Mouse (Mus musculus) kidney, adult 18-20 months (tissue): ENCODE measurements around the gene Ccar1.
"Not testable (repeated sequence)": the region's sequence is repeated elsewhere in the genome, so short reads cannot be mapped to it uniquely, and the experiment has no call there.

ENCODE experiments used
- DNase-seq: peaks from one replicate; pipeline ENCODE4 v3.0.0; 2021

Gene Ccar1

DNA sequence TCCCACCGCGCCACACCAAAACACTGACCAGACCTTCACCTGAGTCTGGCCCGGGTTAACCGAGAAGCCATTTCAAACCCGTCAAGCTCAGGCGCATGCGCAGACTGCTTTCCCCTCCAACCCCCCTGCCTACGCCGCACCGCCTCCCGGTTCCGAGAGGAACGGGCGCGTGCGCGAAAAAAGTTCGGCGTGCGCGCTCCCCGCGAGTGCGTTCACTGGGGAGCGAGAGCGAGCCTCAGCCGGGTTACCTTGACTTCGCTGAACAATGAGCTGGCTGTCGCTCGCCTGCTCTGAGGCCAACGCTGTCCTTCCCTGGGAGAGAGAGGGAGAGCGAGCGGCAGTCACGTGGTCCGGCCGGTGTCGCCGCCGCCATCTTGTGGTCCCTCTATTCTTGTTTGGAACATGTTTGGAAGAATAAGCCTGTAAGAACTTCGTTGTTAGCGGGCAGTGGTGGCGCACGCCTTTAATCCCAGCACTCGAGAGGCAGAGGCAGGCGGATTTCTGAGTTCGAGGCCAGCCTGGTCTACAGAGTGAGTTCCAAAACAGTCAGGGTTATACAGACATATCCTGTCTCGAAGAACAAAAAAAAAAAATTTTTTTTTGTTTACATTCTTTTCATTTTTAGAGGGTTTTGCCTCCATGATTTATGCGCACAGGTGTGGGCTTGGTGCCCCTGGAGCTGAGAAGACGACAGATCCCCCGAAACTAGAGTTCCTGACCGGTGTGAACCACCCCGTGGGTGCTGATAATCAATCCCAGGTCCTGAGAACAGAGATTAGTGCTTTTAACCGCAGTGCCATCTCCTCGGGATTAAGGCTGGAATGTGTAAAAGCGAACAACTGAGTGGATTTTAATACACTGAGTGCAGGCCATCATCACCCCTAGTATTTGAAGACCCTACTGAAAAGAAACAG is at the start of gene Ccar1:
Gene Ccar1, minus strand, starts transcription at position 110 of the 914 bp plus-strand sequence.
- DNase-seq = peak; percentile 99

DNA sequence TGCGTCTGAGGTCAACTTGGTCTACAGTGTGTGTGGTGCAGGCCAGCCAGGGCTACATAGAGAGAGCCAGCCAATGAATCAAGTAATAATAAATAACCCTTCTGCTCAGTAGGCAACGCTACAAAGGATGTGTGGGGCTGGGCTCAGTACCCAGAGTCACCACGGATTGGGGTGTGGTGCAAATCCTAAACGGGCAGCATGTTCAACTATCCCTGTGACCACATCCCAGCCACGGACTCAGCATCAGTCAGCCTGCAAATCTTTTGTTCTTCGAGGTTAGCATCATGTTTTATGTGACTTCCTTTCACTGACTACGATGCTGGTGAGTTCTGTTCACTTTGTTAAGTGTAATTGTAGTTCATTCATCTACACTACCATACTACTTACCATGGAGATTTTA is 48.6 kb upstream of the Ccar1 start:
- no peak for DNase-seq

DNA sequence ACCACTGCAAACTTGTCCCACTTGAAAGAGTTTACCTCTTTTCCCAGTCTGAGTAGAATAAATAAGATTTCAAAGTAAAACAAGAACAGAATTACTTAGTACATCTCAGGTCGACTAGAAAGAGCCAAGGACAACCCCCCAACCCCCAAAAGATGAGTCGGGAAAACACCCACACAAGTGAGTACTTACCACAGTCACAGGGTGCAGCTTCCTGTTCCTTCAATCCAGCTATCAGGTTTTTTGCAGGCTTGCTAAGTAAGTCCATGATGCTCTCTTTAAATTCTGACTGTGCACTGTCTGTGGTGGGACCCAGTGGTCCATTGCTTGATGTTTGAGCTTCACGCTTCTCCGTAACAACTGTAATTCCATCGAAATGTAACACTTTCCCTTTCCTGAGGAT is 45.9 kb upstream of the Ccar1 start:
- DNase-seq = no peak

DNA sequence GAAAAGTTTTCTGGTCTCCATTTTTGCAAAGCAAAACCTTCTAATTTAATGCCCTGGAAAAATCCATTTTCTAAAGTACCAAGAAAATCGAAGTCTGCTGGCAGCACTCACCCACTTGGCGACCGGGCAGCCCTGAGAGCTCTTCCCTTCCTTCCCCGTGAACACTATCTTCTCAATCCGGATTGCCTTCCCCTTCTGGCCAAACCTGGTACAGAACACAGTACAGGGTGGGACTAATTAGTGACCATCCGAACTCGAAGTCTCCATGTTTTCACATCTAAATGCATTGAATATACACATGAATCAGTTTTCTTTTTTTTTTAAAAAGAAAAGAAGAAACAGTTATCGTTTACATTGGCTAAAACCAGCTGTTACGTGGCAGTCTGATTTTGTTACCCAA is 40.7 kb upstream of the Ccar1 start:
- no peak for DNase-seq

DNA sequence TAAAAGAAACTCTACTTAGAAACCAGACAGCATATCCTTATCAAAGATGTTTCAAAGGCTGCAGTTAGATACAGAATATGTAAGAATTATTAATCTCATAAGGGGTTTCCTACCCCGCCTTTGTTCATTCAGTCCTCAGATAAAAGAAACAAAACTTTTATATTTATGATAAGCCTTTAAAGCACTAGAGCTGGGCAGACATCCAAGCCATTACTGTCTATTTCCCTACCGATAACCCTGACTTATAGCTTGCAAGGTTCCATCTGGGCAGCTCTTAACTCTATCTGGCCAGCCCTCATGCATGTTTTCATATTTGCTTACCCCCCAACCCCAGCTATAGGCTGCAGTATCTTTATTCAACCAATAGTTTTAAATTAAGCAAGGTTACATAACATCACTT is 39.5 kb upstream of the Ccar1 start:
- DNase-seq = no peak

DNA sequence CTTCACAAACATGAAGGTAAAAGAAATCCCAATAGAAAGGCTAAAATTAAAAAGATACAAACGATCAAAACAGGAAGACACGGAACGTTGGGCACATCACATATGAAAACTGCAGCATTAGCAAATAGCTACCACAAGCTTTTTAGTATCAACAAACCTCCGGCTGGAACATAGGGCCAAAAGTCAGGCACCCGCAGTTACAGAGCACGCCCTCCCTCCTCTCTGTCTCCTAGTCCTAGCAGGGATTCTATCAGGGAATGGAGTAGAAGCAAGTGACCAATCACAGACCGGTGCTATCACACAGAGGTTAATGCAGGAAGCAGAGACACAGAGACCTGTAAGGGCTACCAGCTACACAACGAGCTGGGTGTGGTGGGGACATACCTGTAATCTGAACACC is 32.4 kb upstream of the Ccar1 start:
- peak; percentile 59 for DNase-seq

DNA sequence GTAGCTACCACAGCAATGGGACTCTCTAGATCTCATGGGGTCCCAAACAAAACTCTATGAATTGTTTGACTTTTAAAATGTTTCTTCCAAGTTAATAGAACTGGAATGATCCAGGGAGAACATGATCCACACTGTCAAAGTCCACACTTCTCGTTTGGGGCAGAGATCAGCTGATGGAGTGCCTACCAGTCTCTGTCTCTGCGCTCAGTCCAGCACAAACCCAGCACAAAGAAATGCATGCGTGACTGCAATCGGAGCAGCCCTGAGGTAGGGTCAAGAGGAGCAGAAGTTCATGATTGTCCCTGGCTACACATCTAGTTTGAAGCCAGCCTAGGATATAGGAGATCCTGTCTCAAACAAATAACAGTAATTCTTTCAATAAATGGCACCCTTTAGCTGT is 31.3 kb upstream of the Ccar1 start:
- DNase-seq = peak; percentile 28

DNA sequence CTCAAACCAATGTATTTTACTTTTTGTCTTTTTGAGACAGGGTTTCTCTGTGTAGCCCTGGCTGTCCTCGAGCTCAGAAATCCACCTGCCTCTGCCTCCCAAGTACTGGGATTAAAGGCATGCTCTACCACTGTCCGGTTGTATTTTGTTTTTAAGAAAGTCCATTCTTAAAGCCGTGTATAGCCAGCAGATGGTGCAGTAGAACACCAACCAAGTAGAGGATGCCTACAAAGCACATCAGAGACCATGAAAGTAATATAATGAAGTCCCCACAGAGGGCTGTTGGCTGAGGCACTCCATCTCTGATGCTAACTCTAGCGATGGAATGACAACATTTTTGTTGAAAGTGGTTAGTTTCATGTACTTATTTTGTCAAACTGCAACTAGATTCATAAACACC is 17.9 kb upstream of the Ccar1 start:
- no peak for DNase-seq

DNA sequence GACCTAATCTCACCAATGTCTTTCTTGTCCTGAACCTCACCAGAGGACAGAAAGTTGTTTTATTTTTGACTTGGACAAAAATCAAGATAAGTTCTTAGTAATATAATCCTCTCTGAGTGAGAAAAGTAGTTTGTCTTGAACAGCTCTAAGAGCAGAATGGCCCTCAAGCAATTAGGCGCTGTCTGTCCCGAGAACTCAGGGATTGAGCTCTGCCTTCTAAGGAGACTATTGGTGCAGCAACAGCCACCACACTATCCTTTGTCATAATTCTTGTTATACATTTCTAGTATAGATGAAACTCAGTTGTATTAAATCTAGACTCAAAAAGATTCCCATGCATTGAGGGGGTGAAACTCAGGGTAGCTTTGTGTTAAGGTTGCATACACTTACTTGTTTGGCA is 16.7 kb upstream of the Ccar1 start:
- no peak for DNase-seq

DNA sequence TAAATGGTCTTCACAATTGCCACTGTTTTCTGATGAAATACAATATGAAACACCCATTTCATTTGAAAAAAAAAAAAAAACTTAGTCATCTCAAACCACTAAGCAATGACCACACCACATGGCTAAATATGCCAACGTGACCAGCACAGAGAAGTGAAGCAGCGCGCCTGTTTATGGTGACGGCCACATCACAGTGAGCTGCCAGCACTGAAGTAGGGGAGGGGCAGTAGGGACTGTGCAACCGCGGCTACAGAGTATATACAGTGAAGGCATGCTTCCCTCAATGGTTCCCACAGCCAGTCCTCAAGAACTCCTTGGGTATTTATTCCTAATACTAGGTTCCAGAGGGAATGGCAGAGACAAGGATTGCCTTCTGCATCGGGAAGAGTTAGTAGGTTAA is 16.2 kb upstream of the Ccar1 start:
- DNase-seq = no peak

DNA sequence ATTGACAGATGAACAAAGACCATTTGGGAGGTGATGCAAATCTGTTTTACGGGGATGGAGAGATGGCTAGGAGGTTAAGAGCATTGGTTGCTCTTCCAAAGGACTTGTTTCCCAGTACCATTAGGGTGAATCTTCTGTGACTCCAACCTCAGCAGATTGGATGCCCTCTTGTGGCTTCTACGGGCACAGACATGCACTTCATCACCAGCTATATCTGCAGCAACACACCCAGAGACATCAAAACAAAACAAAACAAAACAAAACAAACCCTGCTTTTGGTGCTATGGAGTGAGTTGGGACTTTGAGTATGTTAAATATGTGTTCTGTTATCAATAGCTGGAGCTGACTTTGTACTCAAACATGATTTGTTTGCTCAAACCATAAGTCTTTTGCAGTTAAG is 12.0 kb upstream of the Ccar1 start:
- DNase-seq = no peak

DNA sequence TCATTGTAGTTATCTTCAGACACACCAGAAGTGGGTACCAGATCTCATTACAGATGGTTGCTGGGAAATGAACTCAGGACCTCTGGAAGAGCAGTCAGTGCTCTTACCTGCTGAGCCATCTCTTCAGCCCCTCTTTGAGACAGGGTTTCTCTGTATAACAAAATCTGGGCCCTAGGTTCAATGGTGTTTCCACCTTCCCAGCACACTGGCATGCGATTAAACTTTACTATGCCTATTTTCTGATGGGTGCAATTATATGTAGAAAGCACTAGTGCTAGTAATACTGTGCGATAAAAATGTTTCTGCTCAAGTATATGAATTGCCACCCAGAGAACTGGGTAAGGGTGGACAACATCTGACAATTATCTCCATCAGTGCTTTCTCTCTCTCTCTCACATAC is 11.2 kb upstream of the Ccar1 start:
- no peak for DNase-seq

DNA sequence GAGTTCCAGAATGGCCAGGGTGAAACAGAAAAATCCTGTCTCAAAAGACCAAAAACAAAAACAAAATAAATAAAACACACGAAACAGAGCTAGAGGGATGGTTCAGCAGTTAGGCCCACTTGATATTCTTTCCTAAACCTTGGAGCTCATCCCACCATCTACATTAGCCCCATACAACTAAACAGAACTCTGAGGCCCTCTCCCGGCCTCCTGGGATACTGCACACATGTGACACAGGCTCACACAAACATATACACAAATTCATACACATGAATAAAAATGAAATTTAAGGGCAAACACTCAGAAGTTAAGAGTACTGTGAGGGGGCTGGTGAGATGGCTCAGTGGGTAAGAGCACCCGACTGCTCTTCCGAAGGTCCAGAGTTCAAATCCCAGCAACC is 2.1 kb upstream of the Ccar1 start:
- no peak for DNase-seq

DNA sequence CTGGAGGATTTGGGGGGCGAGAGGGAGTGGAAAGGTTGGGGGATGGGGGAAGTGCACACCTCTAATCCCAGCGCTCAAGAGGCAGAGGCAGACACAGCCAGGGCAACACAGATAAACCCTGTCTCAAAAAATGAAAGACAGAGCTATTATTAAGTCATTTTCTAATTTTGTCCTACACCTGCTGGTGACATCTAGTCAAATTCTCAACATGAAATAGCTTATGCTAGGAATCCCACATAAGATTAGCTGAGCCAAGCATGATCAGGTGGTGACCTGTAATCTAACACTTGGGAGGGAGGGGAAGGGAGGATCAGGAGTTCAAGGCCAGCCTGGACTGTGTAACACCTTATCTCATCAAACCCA is 986 bp upstream of the Ccar1 start:
- no peak for DNase-seq

DNA sequence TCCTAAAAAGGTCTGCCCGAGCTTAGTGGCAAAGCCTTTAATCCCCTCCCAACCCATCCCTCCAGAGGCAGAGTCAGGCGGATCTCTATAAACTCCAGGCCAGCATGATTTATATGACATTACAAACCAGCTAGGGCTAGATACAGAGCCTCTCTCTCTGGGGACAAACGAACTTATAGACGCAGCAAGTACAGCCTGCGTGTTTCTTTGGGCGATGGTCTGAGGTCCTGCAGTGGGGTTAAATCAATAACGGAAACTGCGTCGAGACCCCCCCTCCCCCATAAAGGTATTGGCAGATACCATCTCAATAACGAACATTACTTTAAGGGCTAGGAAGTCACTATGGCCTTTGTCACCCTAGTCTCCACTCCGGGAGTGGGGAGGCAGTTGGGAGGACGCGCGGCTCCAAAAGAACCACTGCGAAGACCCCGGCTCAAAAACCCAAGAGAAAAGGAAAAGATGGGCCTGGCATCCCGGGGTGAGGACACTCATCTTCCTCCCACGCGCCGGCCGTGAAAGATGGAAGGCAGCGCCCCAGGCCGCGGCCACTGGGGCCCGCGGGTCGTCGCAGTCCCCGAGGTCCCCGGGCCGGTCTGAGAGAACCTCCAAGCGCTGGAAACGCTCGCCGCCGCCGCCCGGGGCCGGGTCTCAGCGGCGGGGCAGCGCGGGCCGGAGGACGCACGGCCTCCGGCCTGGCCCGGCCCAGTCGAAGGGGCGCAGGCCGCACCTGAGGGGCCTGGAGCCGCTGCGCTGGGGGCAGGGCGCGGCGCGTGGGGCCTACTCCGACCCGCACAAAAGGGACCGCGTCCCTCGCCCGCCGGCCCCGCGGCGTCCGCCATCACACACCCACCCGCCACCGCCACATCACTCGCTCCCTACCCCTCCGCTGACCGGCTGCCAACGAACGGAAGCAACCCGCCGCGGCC is 572 bp downstream of the Ccar1 start:
- no peak for DNase-seq

DNA sequence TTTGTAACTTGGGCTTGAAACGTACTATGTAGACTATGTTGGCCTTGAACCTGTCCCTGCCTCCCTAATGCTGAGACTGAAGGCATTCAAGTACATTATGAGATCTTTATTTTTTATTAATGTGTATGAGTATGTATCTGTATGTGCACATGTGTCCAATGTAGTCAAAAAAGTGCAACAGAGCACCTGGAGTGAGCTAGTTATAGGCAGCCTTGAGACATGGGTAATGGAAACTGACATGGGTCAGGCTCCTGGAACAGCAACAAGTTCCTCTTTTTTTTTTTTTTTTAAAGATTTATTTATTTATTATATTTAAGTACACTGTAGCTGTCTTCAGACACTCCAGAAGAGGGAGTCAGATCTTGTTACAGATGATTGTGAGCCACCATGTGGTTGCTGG is 10.3 kb downstream of the Ccar1 start:
- not testable (repeated sequence) for DNase-seq

DNA sequence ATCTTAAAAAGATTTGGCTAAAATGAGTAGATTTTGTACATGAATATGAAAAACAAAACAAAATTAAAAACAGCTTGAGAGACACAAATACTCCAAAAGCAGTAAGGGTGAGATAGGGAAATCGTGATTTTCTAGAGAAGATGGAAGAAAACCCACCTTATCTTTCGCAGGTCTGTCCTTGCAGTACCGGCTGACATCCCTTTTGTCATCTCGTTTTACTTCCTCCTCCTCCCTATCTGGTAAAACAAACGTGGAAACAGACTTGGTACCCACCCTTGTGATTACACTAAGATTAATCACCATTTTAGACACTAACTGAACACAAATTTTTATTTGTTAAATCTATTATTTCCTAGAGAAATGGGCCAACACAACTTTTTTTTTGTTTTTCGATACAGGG is 41.3 kb downstream of the Ccar1 start:
- DNase-seq = no peak

DNA sequence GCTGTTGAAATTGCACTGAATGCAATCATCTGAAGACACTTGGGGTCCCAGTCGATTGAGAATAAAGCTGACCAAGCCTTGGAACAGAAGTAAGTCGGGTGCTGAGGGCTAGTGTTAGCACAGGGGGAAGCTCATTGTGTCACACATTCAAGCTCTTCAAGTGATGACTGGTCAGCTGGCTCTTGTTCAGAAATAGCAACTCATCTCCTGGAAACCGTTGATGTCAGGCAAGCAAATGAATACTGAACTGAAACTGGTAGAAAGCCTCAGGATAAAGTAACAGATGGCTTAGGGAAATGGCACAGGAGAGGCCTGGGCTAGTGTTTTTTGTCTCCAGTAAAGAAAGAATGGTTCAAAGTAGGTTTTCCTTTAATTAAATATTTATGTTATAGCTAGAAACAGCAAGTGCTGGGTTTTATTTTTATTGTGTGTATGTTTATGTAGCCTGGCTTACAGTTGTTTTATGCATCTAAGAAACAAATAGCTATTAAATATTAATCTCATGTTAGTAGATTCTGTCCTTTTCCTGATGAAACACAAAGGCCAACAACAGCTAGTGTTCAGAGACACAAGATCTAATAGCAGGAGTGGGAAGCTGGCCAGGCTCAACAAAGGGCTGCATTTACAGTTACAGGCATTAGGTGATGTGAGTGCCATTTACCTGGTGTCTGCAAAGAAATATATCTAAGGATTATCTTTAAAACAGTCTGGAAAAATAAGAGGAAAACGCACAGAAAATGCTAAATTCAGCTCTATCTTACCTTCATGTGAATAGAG is 51.9 kb downstream of the Ccar1 start:
- no peak for DNase-seq

DNA sequence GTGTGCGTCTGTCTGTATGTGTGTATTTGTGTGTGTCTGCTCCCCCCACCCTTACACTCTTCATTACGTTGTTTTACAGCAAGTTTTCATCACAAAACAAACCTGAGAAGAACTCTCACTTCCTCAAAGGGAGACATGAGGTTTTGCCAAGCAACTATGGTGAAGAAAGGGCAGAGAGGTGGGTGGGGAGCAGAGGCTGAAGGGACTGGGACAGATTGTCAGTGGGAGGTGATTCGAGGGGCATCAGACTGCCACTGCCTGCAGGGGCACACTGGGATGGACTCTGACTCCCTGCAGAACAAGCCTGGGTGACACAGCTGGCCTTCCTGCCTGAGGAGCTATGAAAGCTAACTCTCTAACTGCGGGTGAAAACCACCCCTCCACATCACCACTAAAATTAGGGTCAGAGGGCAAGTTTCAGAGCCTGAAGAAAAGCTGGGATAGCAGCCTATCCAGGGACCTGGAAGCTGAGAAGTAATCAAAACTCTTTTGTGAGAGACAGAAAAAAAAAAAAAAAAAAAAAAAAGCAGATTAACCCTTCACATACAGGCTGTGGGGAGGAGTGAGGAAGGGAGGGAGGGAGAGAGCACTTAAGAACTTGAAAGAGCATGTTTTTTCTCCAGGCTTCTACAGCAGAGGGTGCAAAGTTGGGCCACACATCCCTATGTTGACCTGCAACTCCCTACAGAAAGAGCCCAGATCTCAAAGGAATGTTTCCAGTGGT is 55.0 kb downstream of the Ccar1 start:
- DNase-seq = no peak

DNA sequence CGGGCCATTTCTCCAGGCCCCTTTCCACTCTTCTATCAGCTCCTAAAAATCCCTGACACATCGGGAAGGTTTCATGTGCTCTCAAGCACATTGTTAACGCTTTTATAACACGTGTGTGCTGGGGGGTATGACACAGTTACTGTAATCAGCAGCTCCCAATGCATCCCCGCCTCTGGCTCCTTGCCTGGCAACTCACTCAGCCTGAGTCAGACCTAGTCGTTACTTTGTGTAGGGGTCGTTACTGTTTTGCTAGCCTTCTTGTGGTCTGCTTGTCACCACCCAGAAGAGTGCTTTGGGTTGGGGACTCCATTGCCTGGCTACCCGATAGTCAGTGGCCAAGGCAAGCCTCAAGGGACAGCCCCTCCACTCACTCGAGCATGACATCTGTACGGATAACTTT is 61.3 kb downstream of the Ccar1 start:
- no peak for DNase-seq

DNA sequence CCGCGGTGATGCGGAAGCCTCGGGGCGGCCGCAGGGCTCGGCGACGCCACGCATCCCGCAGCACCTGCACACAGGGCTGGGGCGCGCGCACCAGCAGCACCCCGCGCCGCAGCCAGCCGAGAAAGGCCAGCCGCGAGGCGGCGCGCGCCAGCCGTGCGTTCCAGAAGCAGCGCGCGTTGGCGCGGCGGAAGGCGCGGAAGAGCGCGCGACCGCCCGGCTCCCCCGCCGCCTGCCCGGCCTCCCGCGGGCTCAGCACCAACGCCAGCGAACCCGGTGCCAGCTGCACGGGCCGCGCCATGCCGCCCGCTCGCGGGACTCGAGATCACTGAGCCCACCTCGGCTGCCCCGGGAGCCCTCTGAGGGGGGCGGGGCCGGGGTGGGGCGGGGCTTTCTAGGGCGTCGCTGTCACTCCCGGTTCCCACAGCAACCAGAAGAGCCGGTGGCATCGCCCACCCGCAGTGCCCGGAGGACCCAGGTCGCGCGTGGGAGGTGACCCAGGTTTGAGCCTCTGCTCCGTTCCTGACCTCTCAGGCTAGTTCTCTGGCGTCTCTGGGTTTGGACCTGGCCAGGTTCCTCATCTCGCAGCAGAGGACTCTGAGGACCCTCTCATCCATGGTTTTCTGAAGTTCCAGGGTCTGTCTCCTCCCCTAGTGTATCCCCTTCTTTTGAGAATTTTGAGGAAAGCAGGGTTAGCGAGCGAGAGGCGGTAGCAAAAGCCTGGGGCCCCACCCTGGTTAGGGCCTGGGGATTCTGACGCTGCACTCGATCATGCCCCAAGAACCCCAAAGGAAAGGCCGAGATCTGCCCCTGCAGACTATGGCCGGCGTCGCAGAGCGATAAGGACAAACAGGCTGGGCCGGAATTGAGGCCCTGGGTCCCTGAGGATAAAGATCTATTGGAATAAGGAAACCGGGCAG is 66.1 kb downstream of the Ccar1 start, which contains the start of gene Stox1:
Gene Stox1, minus strand, starts transcription at position 358 of the 917 bp plus-strand sequence.
- DNase-seq = peak; percentile 62
